Mouse (Mus musculus) ES-E14 (cell line): ENCODE results near the gene Ube2cbp. TPM values are rescaled to one million over a fixed set of nuclear protein-coding genes. Genes with fewer than 3 reads are reported as not detected.

ENCODE experiments used
- DNase-seq: peaks from one replicate; pipeline ENCODE4 v3.0.0-alpha.2; 2013; ENCODE audit warnings: low read depth, low spot score
- H3K27ac ChIP-seq: 2 replicates; pipeline ENCODE4 v1.5.1; 2012; ENCODE audit warnings: low read depth, mild to moderate bottlenecking, low read length, moderate library complexity, mixed read lengths; ENCODE audit not compliant: poor library complexity, insufficient read depth, severe bottlenecking
- H3K36me3 ChIP-seq: 2 replicates; pipeline ENCODE4 v1.6.1; 2012; ENCODE audit warnings: mild to moderate bottlenecking, low read length, moderate library complexity, mixed read lengths; ENCODE audit not compliant: control insufficient read depth, poor library complexity, insufficient read depth, severe bottlenecking
- H3K4me1 ChIP-seq, 2 experiments: fragments of 150-350 bp in 1 of 2; sonication (generic) in 1 of 2; 2 replicates each; pipeline ENCODE4 v1.6.1; 2012; ENCODE audit warnings: low read length in 2 of 2, mild to moderate bottlenecking in 1 of 2, mixed read lengths in 1 of 2; ENCODE audit not compliant: control insufficient read depth in 2 of 2, insufficient read depth in 2 of 2, poor library complexity in 1 of 2
- H3K4me3 ChIP-seq, 2 experiments: fragments of 150-350 bp in 1 of 2; sonication (generic) in 1 of 2; 2 replicates each; pipeline ENCODE4 v1.5.1; 2012; ENCODE audit warnings: low read length in 2 of 2, low read depth in 1 of 2, mild to moderate bottlenecking in 1 of 2, mixed read lengths in 1 of 2; ENCODE audit not compliant: insufficient read depth in 1 of 2, poor library complexity in 1 of 2, severe bottlenecking in 1 of 2
- H3K9ac ChIP-seq: 2 replicates; pipeline ENCODE4 v1.6.1; 2012; ENCODE audit warnings: low read depth, mild to moderate bottlenecking, low read length, mixed read lengths; ENCODE audit not compliant: poor library complexity, insufficient read depth, severe bottlenecking
- H3K9me3 ChIP-seq: fragments of 150-350 bp; sonication (generic); 2 replicates; pipeline ENCODE4 v1.6.1; 2012; ENCODE audit warnings: low read depth, mild to moderate bottlenecking, low read length; ENCODE audit not compliant: control insufficient read depth, insufficient read depth
- CHD2 ChIP-seq: IDR thresholded peaks from 2 replicates; pipeline ENCODE4 v1.6.1; 2014; ENCODE audit warnings: mild to moderate bottlenecking, low read depth, low read length, inconsistent platforms
- HCFC1 ChIP-seq: IDR thresholded peaks from 2 replicates; pipeline ENCODE4 v1.6.1; 2012; ENCODE audit warnings: low read length, inconsistent platforms, borderline replicate concordance; ENCODE audit not compliant: insufficient read depth
- MAFK ChIP-seq: IDR thresholded peaks from 2 replicates; pipeline ENCODE4 v1.6.1; 2014; ENCODE audit warnings: mild to moderate bottlenecking, low read depth, low read length, inconsistent platforms; ENCODE audit not compliant: insufficient read depth
- ZC3H11A ChIP-seq: IDR thresholded peaks from 2 replicates; pipeline ENCODE4 v1.6.1; 2012; ENCODE audit warnings: low read depth, mild to moderate bottlenecking, inconsistent platforms, low read length, borderline replicate concordance
- ZNF384 ChIP-seq: IDR thresholded peaks from 2 replicates; pipeline ENCODE4 v1.6.1; 2012; ENCODE audit warnings: low read depth, low read length, inconsistent platforms
- in situ Hi-C, 2 experiments: fragments of 600-800 bp; cut with MboI; formaldehyde crosslinking; loops; one replicate each; pipeline ENCODE4 v1.15.1; 2025; ENCODE audit warnings: low sequenced_read_pairs in 2 of 2, inconsistent platforms in 1 of 2; ENCODE audit not compliant: unreplicated experiment in 2 of 2
- total RNA-seq: library from RNA; depleted of rRNA; stranded (reverse); fragments of 300-350 nt; gene quantifications from 2 replicates; pipeline ENCODE4 v1.2.3, GENCODE M21; 2012

Gene Ube2cbp
- total RNA-seq, 1 experiment = 5.7 TPM

GRCm38 (mm10) chr9:86308616-86309015, 156.1 kb downstream of the Ube2cbp start:
- no peaks in the 10 kb centered on the region for H3K4me1 ChIP-seq
- in situ Hi-C loops = no loop called here
- no peak overlapping the region for H3K27ac ChIP-seq
- H3K4me3 ChIP-seq = no peak overlapping the region
- no peak for DNase-seq
- no peaks in the 10 kb centered on the region for H3K36me3 ChIP-seq
- H3K9me3 ChIP-seq = no peaks in the 10 kb centered on the region
- no peak for TF ChIP-seq HCFC1
- TF ChIP-seq ZNF384 = no peak
- TF ChIP-seq CHD2 = no peak
- no peak for TF ChIP-seq ZC3H11A
- no peak for TF ChIP-seq MAFK
- no peak overlapping the region for H3K9ac ChIP-seq

- Histone ChIP-seq H3K9me3 (no peaks in the 10 kb centered on the region), H3K36me3 (no peaks in the 10 kb centered on the region), H3K27ac (no peak overlapping the region), H3K4me1 (no peaks in the 10 kb centered on the region), H3K9ac (no peak overlapping the region), H3K4me3 (no peak overlapping the region)
- TF ChIP-seq MAFK (no peak), HCFC1 (no peak), ZNF384 (no peak), CHD2 (no peak), ZC3H11A (no peak)
- in situ Hi-C loops = no loop called here
- no peak for DNase-seq
Measured at GRCm38 (mm10) chr9:86306556-86306955, 158.2 kb downstream of the Ube2cbp start.

GRCm38 (mm10) chr9:86301407-86301806, 163.3 kb downstream of the Ube2cbp start:
- no peak for DNase-seq
- Histone ChIP-seq H3K4me1 (no peaks in the 10 kb centered on the region), H3K27ac (no peak overlapping the region), H3K4me3 (no peak overlapping the region), H3K9me3 (no peaks in the 10 kb centered on the region), H3K36me3 (no peaks in the 10 kb centered on the region), H3K9ac (no peak overlapping the region)
- no peak for TF ChIP-seq CHD2
- no peak for TF ChIP-seq ZC3H11A
- TF ChIP-seq HCFC1 = no peak
- TF ChIP-seq ZNF384 = no peak
- no peak for TF ChIP-seq MAFK
- in situ Hi-C loops = no loop called here

GRCm38 (mm10) chr9:86298596-86298995, 166.2 kb downstream of the Ube2cbp start:
- TF ChIP-seq HCFC1 (no peak), MAFK (no peak), ZNF384 (no peak), CHD2 (no peak), ZC3H11A (no peak)

GRCm38 (mm10) chr9:86298131-86298530, 166.6 kb downstream of the Ube2cbp start:
- no peak for DNase-seq
- no peaks in the 10 kb centered on the region for H3K9me3 ChIP-seq
- no peak overlapping the region for H3K4me3 ChIP-seq
- no peak overlapping the region for H3K9ac ChIP-seq
- H3K4me1 ChIP-seq = no peaks in the 10 kb centered on the region
- H3K27ac ChIP-seq = no peak overlapping the region
- H3K36me3 ChIP-seq = no peaks in the 10 kb centered on the region
- in situ Hi-C loops = no loop called here
- TF ChIP-seq CHD2 (no peak), MAFK (no peak), ZNF384 (no peak), HCFC1 (no peak), ZC3H11A (no peak)

More at GRCm38 (mm10) chr9:86298596-86298995, 166.2 kb downstream of the Ube2cbp start:
- H3K36me3 ChIP-seq = no peaks in the 10 kb centered on the region
- no peak overlapping the region for H3K9ac ChIP-seq
- H3K9me3 ChIP-seq = no peaks in the 10 kb centered on the region
- H3K4me1 ChIP-seq = no peaks in the 10 kb centered on the region
- H3K4me3 ChIP-seq = no peak overlapping the region
- no peak overlapping the region for H3K27ac ChIP-seq
- in situ Hi-C loops = no loop called here
- DNase-seq = no peak
